In the genomic region with DNA sequence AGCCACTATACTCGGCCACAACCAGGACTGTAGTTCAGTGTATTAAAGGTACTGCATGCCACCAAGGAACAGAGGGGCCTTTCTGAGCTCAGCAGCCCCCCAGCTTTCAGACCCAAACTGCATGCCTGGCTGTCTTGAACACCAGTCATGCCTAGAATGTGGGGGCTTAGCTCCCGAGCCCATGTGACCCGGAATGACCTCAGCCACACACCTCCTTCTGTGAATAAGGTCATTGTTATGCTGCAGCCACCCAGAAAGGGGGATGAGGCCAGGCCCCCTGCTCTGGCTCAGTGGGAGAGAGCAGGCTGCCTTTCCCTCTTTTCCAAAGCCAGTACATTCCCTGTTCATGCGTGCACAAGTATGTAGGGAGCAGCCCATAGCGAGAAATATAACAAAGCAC, we compare ENCODE assay signal across 26 mouse cellular contexts. TPM values are rescaled to one million over a fixed set of nuclear protein-coding genes. Genes with fewer than 3 reads are reported as not detected.
DNase-seq lines count a peak whose midpoint lies in the region; ATAC-seq lines count a peak whose summit lies in the region.
"Had no signal": no experiment of that assay in that cellular context is flagged by ENCODE, and none has a peak within 500 bp of the region (broad histone marks: within the 10 kb centered on the region; RNA-seq: fewer than 3 reads in every experiment).

No protein-coding gene starts in this region.

- H3K4me3 ChIP-seq in kidney, embryonic 15.5 days (replicated peaks), result no peak overlapping the region
- H3K4me3 ChIP-seq: erythroblast, embryonic 14.5 days; heart, adult 2 months; hindbrain, embryonic 15.5 days; stomach, embryonic 15.5 days had no signal

- H3K27ac ChIP-seq in kidney, embryonic 15.5 days, result peak overlapping the region; percentile 51; the same call in 1 of the 2 replicates
- H3K27ac ChIP-seq: heart, adult 2 months; hindbrain, embryonic 15.5 days; stomach, embryonic 15.5 days had no signal

- H3K4me2 ChIP-seq in kidney, embryonic 15.5 days, result no peak overlapping the region
- H3K4me2 ChIP-seq: hindbrain, embryonic 15.5 days; stomach, embryonic 15.5 days had no signal

- ATAC-seq in kidney, embryonic 15.5 days (replicated peaks; ENCODE audit: low FRiP score), result no peak
- ATAC-seq: forebrain, postnatal 0 days; liver, postnatal 0 days had no signal

- H3K36me3 ChIP-seq in kidney, embryonic 15.5 days, result no peaks in the 10 kb centered on the region
- H3K36me3 ChIP-seq: G1E; hindbrain, embryonic 15.5 days; stomach, embryonic 15.5 days had no signal

- no peak for DNase-seq in kidney, postnatal 25 days
- peak; percentile 27 for DNase-seq in ZHBTc4 (ENCODE audit: low read depth, low spot score)
- peak; percentile 59 for DNase-seq in forelimb bud, embryonic 11.5 days (ENCODE audit: low read depth, low spot score)
- DNase-seq in retina, postnatal 1 day, result peak; percentile 88
- DNase-seq in thymus, postnatal 36 days, result no peak
- DNase-seq in left cerebral cortex, postnatal 14 days (ENCODE audit: low spot score in 2 of 2), result no peak
- DNase-seq: adrenal gland, postnatal 36 days; cerebellum, postnatal 25 days; forebrain, postnatal 0 days; gastrocnemius, postnatal 10 days; heart, adult 2 months; heart, postnatal 10 days; kidney, adult 2 months; layer of hippocampus, postnatal 36 days; left cerebral cortex, postnatal 4 days; liver, postnatal 0 days; right cerebral cortex, adult 18-20 months; spleen, adult 18-20 months; thymus, postnatal 14 days had no signal

- intact Hi-C loops in left cerebral cortex, postnatal 14 days (cut with DNase I), result no loop called here

- H3K4me1 ChIP-seq in kidney, embryonic 15.5 days, result peaks cover 64% of the 10 kb centered on the region

- H3K9me3 ChIP-seq in kidney, embryonic 15.5 days (replicated peaks), result no peaks in the 10 kb centered on the region
- H3K9me3 ChIP-seq: G1E; hindbrain, embryonic 15.5 days; stomach, embryonic 15.5 days had no signal

- no peaks in the 10 kb centered on the region for H3K27me3 ChIP-seq in kidney, embryonic 15.5 days
- H3K27me3 ChIP-seq: hindbrain, embryonic 15.5 days; stomach, embryonic 15.5 days had no signal

- no peak overlapping the region for H3K9ac ChIP-seq in kidney, embryonic 15.5 days
- H3K9ac ChIP-seq: forebrain, postnatal 0 days; hindbrain, embryonic 15.5 days; liver, postnatal 0 days; stomach, embryonic 15.5 days had no signal

- 47% methylated on average over 5 of the region's 5 CpGs for WGBS in kidney, embryonic 15.5 days

RNA-seq across cellular contexts. Expression of a gene that starts 21.0 kb away (rescaled TPM):
- 11.1 and 14.7 TPM in 2 replicates for polyA plus RNA-seq in kidney, embryonic 15.5 days (2015; fragmentation: Nextera tagmentation; extraction: Ambion mirVana)
- 1 to 10 TPM; 7.7 to 8.2 TPM for total RNA-seq in left cerebral cortex, postnatal 14 days (2021)
- polyA plus RNA-seq: erythroblast, embryonic 14.5 days; G1E had no signal

RNA-seq across cellular contexts. Expression of a gene that starts 46.1 kb away (rescaled TPM):
- 0.19 and 0.25 TPM in 2 replicates for polyA plus RNA-seq in kidney, embryonic 15.5 days (2015; fragmentation: Nextera tagmentation; extraction: Ambion mirVana)
- total RNA-seq in left cerebral cortex, postnatal 14 days (2021), result under 1 TPM; 0.07 to 0.19 TPM
- total RNA-seq: megakaryocyte progenitor cell, adult 5-6 weeks; neutrophil, adult 5-6 weeks had no signal
- polyA plus RNA-seq: erythroblast, embryonic 14.5 days; G1E; liver, postnatal 0 days had no signal

RNA-seq across cellular contexts. Expression of a gene that starts 53.9 kb away (rescaled TPM):
- 1.2 and 1.4 TPM in 2 replicates for polyA plus RNA-seq in kidney, embryonic 15.5 days (2015; fragmentation: Nextera tagmentation; extraction: Ambion mirVana)
- not detected for total RNA-seq in left cerebral cortex, postnatal 14 days (2021)
- total RNA-seq: adrenal gland, postnatal 36 days; forebrain, postnatal 0 days; gastrocnemius, postnatal 10 days; heart, adult 2 months; heart, postnatal 10 days; layer of hippocampus, postnatal 36 days; left cerebral cortex, postnatal 4 days; megakaryocyte progenitor cell, adult 5-6 weeks had no signal
- polyA plus RNA-seq: erythroblast, embryonic 14.5 days; G1E had no signal

Comparison
In these comparisons a context has a peak if more than half of its experiments do, and no peak if none do; other contexts are left out.
1. DNase-seq: peak in ZHBTc4 (single experiment), forelimb bud, embryonic 11.5 days (single experiment) and retina, postnatal 1 day (single experiment); none in kidney, postnatal 25 days (0 of 2), thymus, postnatal 36 days (0 of 2) and left cerebral cortex, postnatal 14 days (0 of 2).